Mouse (Mus musculus) R1 (cell line): ENCODE results near the gene Mpzl3.

ENCODE experiments used
- DNase-seq: peaks from one replicate; pipeline ENCODE4 v3.0.0-alpha.2; 2018; ENCODE audit warnings: low read depth, low spot score

Gene Mpzl3

DNA sequence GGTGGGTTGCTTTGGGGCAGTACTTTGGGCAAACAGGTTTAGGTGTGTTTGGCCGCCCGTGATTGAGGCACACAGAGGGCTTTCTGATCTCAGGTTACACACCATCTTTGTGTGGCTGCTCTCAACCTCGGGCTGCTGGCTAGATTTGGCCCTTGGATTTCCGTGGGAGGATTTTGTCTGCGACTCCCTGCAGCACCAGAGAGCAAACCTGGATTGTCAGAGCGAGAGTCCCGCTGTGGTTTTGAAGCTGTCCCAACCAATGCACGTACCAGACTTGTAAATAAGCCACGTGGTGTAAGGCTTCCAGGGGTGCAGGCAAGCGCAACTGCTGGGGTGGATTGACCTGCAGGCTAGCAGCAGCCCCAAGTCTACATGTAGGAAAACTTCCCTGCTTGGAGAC is 12.0 kb upstream of the Mpzl3 start:
- peak; percentile 60 for DNase-seq

DNA sequence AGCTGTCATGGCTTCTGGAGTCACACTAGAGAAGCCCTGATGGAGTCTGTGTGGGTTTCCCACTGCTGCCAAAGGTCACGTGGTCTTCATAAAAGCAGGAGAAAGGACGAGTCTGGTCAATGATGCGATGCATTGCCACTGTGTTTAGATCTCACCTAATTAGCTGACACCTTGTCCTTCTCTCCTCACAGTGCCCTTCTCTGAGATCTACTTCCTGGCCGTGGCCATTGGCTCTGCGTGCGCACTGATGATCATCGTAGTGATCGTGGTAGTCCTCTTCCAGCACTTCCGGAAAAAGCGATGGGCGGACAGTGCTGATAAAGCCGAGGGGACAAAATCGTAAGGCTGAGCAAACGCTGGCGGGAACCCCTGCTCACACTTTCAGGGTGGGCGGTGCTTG is 8.0 kb upstream of the Mpzl3 start:
- DNase-seq, result no peak

DNA sequence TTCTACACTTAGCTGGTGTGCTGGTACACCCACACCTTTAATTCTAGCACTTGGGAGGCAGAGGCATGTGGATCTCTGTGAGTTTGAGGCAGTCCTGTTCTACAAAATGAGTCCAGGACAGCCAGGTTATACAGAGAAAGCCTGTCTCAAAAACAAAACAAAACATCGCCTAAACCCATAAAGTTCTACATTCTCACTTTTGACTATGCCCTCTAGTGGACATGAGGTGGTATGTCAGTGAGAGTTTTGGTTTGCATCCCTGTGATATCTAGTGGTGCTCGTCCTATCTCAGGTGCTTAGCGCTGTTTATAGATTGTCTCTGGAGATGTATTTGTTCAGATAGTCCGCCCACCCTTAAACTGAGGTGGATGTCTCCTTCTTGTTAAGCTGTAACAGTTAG is 6.5 kb upstream of the Mpzl3 start:
- peak; percentile 63 for DNase-seq

DNA sequence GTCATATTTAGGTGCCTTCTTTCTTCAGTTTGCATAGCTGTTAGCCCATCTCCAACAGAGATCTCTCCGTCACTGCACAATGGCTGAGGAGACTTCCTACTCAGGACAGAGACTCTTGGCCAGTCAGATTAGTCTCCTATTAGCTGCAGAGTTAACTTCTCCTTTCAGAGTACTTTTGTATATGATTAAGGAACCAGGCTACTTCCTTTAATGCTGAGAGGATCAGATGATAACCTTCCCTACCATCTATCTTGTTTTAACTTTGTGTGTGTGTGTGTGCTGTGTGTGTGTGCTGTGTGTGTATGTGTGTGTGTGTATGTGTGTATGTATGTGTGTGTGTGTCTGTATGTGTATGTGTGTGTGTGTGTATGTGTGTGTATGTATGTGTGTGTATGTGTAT is 5.3 kb upstream of the Mpzl3 start:
- no peak for DNase-seq

GRCm38 (mm10) chr9:45050301-45050700 is 4.7 kb upstream of the Mpzl3 start:
- DNase-seq, result no peak

- DNase-seq, result no peak
Measured at GRCm38 (mm10) chr9:45058304-45058940, 3.4 kb downstream of the Mpzl3 start.

DNA sequence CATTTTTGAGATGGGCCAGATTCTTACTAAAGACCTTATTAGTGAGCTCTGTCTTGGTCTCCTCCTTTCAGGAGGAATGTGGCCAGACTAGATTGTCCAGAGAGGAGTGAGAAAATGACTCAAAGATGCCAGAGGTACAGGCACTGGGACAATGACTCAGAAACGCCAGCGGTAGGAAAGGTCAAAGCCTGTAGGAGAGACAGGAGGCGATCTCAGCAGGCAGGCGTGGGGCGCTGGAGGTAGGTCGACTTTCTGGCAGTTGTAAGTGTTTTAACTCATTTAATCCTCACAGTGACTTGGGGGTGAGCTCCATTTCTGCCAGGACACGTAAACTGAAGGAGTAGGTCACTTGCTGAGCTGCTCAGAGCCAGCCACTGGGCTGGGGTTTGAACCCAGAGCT is 5.2 kb downstream of the Mpzl3 start:
- no peak for DNase-seq

- no peak for DNase-seq
Measured at GRCm38 (mm10) chr9:45062677-45063076, 7.7 kb downstream of the Mpzl3 start.

GRCm38 (mm10) chr9:45064421-45064820 is 9.4 kb downstream of the Mpzl3 start:
- no peak for DNase-seq

DNA sequence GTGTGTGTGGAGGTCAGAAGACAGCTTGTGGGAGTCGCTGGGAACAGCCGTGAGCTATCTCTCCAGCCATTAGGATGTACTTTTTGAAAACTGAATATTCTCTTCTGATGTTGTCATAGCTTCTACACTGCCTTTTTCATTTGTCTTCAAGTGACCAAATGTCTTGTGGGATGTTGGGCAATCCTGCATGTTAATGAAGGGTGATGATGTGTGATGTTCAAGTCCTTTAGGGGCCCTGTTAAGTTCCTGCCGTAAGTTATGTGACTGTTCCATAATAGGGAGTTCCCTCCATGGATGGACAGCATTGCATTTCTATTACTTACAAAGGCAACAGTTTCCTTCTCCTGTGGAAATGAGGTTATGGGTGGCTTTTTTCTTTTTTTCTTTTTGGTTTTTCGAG is 11.7 kb downstream of the Mpzl3 start:
- DNase-seq, result no peak

GRCm38 (mm10) chr9:45071800-45072199 is 16.8 kb downstream of the Mpzl3 start:
- DNase-seq, result no peak

DNA sequence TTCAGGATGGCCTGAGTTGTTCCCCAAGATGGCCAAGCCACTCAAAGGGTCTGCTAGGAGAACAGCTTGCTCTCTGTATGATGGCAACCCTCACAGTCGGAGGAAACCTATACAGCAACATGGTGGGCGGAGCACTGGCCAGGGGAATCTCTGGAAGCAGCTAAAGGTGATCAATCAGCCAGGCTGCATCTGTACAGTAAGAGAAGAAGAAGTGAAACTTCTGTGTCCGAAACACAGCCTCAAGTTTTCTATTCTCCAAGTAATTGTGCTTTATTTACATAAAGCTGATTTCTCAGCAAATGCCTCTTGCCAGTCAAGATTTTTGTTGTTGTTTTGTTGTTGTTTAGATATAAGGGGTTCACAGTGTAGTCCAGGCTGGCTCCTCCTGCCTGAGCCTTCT is 22.9 kb downstream of the Mpzl3 start:
- no peak for DNase-seq

DNA sequence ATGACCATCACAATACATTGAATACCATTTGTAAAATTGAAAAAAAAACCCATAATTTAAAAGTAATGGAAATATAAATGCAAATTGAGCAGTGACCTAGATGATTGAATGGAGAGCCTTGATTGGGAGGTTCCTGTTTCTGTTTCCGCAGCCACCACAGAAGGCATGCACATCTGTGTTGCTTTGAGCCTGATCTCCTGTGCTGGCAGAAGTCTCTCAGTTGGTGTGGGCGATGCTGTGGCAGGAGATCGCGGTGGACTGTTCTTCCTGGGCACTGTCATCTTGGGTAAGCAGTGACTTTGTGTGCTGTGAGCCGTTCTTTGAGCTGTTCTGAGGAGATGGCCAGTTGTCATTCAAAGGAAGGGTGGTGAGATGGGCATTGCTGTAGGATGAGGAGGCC is 24.0 kb downstream of the Mpzl3 start, which contains the start of gene Jaml:
Gene Jaml (plus strand): TSS at position 173 of the 400 bp plus-strand sequence.
- no peak for DNase-seq

DNA sequence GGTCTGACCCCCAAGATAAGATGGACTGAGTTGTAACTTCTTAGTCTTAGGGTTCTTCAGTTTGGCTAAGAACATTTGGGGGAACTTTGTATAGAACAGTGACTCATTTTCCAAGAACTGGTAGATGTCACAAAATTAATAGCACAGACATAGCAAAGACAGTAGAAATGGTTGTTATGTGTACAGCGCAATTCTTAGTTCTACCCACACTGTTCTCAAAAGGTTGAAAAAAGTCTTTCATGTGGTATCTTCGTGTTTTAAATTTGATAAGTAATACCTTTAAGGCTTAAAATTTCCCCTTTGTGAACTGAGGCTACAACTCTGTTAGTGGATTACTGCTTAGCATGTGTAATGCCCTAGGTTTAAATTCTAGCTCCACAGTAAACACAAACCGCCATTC is 28.1 kb downstream of the Mpzl3 start:
- no peak for DNase-seq

- DNase-seq, result no peak
Measured at GRCm38 (mm10) chr9:45084556-45084955, 29.6 kb downstream of the Mpzl3 start.

DNA sequence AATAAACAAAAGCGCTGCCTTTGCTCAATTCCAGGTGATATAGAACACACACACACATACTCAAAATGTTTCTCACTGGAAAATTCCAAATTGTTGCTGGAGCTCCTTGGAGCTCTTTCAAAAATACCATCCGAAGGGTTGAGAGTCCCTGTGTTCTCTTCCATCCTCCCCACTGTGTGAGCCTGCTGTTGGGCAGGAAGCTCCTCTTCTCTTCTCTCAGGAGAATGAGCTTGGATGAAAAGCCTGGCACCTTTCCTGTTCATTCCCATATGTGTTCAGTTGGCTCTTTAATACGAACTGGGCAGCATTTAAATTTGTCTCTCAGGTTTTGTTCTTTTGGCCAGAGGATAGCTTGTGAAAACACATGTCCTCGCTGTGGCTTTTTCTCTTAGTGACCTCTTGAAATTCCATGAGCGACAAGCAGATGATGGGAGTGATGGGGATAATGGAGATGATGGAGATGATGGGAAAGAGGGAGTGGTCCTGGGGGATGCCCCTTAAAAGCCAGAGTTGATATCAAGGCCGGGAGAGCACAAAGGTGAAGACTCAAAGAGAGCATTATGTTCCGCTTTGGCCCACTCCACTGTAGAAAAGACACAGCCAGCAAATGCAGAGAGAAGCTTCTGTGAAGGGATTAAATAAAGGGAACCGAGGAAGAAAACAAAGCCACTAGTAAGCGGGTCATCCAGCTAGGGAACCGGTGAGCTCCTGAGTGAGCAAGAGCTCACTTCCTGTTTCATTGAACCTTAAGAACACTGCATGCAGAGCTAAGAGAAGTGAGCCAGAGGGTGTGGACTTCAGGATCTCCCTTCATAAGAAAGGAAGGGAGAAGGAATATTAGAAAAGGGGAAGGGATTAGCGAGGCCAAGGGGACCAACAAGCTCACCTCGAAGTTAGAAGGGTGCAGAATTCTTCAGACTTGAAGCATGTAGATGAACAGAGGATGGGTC is 31.0 kb downstream of the Mpzl3 start:
- no peak for DNase-seq

- DNase-seq, result no peak
Measured at GRCm38 (mm10) chr9:45088040-45088439, 33.1 kb downstream of the Mpzl3 start.

DNA sequence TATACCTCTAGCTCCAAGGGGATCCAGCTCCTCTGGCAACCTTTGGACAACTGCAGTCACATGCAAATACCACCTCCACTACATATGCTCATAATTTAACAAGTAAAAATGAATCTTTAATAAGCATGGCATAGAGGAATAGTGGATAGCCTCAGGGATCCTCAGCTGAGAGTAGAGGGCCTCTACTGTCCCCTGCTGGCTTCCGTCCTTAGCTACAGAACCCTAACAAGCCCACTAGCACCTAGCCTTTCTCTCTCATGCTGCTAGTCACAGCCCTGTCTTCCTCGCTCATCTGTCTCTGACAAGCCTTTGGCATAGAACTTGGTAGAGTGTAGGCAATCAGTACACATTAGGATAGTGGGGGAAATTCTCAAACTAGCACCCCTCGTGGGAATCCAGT is 35.8 kb downstream of the Mpzl3 start:
- DNase-seq, result no peak

GRCm38 (mm10) chr9:45092641-45093040 is 37.7 kb downstream of the Mpzl3 start:
- DNase-seq, result no peak

GRCm38 (mm10) chr9:45095149-45095937 is 40.4 kb downstream of the Mpzl3 start:
- DNase-seq, result no peak

DNA sequence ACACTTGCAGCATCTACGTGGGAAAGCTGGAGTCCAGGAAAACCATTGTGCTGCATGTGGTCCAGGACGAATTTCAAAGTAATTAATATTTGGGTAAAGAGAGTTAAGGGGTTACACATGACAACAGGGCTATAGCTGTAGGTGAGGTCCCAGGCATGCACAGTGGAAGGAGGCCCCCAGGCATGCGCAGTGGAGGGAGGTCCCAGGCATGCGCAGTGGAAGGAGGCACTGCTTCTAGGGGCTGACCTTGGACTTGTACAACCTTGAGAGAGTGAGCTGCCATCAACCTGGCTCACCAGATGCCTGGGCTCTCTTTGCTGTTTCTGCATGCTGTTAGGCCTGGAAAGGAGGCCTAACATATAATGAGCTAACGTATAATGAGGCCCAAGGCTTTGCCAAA is 42.9 kb downstream of the Mpzl3 start:
- peak; percentile 64 for DNase-seq

GRCm38 (mm10) chr9:45098426-45098825 is 43.4 kb downstream of the Mpzl3 start:
- DNase-seq, result no peak
